Mouse (Mus musculus) left cerebral cortex, adult 2 months (tissue): ENCODE results near the gene Plekha6. TPM values are rescaled to one million over a fixed set of nuclear protein-coding genes. Genes with fewer than 3 reads are reported as not detected.
A peak's percentile ranks its signal among the peaks of the same experiment; 100 is the strongest.

Experiments used
- DNase-seq, 2 experiments: peaks; one replicate each; pipeline ENCODE4 v3.0.0; 2021 to 2022; ENCODE audit warnings: low spot score in 2 of 2, mixed read lengths in 1 of 2; ENCODE audit errors: extremely low spot score in 1 of 2
- H3K27ac ChIP-seq: fragments of 200-600 bp; 2 replicates; pipeline ENCODE4 v1.8.1; 2022
- H3K4me3 ChIP-seq: fragments of 200-600 bp; 2 replicates; pipeline ENCODE4 v1.8.1; 2022
- CTCF ChIP-seq: fragments of 200-600 bp; IDR thresholded peaks from 2 replicates; pipeline ENCODE4 v1.8.1; 2022; ENCODE audit warnings: antibody characterized with exemption, mild to moderate bottlenecking, moderate library complexity
- intact Hi-C: fragments of 180-260 bp; cut with DNase I; formaldehyde crosslinking; loops from one replicate; pipeline ENCODE4 v1.15.1; 2025
- total RNA-seq, 2 experiments: library from RNA; stranded (reverse); gene quantifications; 2 replicates each; pipeline ENCODE4 v1.2.3; 2021

Gene Plekha6
- total RNA-seq, 2 experiments from 2014 or later: 94.2 to 96.3 TPM

DNA sequence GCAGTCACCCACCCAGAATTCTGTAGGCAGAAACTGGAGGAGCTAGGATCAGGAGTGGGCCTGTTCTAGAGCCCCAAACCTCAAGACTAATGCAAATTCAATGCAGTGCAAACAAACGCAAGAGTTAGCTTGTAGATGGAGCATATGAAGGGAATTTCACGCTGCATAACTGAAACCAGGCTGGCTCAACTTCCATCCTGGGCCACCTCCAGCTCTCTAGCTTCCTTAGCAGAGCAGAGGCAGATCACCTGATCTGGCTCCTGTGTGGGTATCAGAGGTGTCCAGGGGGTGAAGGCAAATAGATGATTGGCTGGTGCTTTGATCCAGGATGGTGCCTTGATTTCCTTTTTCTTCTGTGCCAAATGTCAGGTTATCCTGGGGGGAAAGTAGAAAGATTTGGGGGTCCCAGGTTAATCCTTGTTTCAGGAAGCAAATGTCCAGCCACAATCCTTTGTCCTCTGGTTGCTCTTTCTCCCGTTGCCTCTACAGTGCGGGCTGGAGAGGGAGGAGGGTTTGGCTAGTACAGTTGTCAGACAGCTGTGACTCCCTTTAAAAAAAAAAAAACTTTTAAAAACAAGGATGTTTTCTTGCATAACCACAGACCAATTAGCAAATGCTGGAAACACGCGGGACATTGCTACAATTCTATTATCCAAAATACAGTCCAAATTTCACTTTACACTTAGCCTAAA, 75.3 kb downstream of the Plekha6 start:
- intact Hi-C loops: loop anchor here (5.0 kb wide), 1 partner anchor 128 kb away; no protein-coding TSS in a partner anchor
- peak in 1 of 2 experiments; percentile 33 for DNase-seq
- Histone ChIP-seq H3K27ac (peak overlapping the region; percentile 65; the same call in 1 of the 2 replicates), H3K4me3 (no peak overlapping the region)
- no peak for TF ChIP-seq CTCF

- intact Hi-C loops: loop anchor here (5.0 kb wide), 1 partner anchor 128 kb away; no protein-coding TSS in a partner anchor
- Histone ChIP-seq H3K4me3 (no peak overlapping the region), H3K27ac (peak overlapping the region; percentile 24; the same call in 1 of the 2 replicates)
- DNase-seq: no peak
- TF ChIP-seq CTCF: no peak
Observed at GRCm38 (mm10) chr1:133239813-133240160, 75.8 kb downstream of the Plekha6 start.

- TF ChIP-seq CTCF: no peak
- intact Hi-C loops: no loop called here
- DNase-seq: no peak
- Histone ChIP-seq H3K4me3 (no peak overlapping the region), H3K27ac (no peak overlapping the region)
Observed at GRCm38 (mm10) chr1:133240881-133241280, 76.9 kb downstream of the Plekha6 start.

DNA sequence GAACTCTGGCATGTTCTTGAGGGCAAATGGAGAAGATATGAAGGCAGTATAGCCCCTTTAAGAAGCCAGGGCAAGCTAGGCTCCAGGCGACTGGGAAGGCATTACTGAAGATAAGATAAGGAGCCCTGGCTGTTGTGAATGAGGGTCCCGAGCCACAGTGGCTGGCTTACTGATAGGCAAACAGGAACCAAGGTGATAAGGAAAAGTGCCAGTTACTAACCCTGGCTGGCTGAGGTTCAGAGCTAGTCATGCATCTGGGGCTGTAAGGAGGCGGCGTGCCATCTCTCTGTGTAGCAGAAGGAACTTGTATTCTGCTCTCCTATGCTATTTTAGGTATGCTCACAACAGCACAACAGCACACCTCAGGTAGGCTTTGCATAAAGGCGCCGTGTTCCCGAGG, 80.7 kb downstream of the Plekha6 start:
- Histone ChIP-seq H3K4me3 (no peak overlapping the region), H3K27ac (no peak overlapping the region)
- TF ChIP-seq CTCF: no peak
- intact Hi-C loops: no loop called here
- no peak for DNase-seq

- Histone ChIP-seq H3K27ac (no peak overlapping the region), H3K4me3 (no peak overlapping the region)
- DNase-seq: peak in 1 of 2 experiments; percentile 41
- no peak for TF ChIP-seq CTCF
- intact Hi-C loops: no loop called here
Observed at GRCm38 (mm10) chr1:133245690-133246619, 81.9 kb downstream of the Plekha6 start.

DNA sequence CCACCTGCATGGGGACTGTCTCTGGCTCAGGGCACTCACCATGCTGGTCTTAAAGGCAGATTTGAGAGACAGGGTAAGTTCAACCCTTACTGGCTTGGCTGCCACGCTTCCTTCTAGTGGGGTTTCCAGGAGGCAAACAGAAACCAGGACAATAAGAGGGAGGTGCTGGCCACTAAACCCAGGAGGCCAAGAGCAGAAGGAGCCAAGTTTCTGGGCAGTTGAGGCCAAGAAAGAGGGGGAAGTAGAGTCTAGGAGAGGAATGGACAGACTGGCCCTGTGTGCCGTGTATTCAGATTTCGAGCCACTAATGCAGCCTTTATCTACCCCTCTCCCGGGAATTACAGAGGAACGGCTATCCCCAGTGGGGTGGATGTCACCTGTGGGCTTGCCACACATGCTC, 83.2 kb downstream of the Plekha6 start:
- no peak for TF ChIP-seq CTCF
- H3K27ac ChIP-seq: no peak overlapping the region
- intact Hi-C loops: no loop called here

DNA sequence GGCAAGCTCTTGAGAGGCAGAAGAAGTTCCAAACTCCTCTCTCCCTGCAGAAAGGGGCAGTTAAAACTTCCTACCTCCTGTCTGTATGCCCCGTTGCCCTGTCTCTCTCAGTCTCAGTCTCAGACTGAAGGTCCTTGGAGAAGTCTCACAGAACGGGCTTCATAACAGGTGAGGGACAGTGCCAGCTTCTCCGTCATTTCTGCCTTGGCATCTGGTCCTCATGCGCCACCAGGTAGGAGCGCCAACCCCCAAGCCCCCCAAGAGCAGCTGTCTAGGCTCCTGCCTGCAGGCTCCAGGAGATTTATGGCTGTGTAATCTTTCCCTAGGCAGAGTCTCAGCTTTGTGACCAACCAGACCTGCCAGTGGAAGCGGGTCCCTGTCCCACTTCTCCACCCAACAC, 86.8 kb downstream of the Plekha6 start:
- no peak for TF ChIP-seq CTCF
- H3K27ac ChIP-seq: no peak overlapping the region
- no peak for DNase-seq
- intact Hi-C loops: no loop called here
- H3K4me3 ChIP-seq: no peak overlapping the region

More for the DNA sequence above, 83.2 kb downstream of the Plekha6 start:
- no peak for DNase-seq
- H3K4me3 ChIP-seq: no peak overlapping the region

GRCm38 (mm10) chr1:133251625-133252034, 87.6 kb downstream of the Plekha6 start:
- H3K4me3 ChIP-seq: no peak overlapping the region
- TF ChIP-seq CTCF: no peak
- intact Hi-C loops: no loop called here
- no peak for DNase-seq
- no peak overlapping the region for H3K27ac ChIP-seq

DNA sequence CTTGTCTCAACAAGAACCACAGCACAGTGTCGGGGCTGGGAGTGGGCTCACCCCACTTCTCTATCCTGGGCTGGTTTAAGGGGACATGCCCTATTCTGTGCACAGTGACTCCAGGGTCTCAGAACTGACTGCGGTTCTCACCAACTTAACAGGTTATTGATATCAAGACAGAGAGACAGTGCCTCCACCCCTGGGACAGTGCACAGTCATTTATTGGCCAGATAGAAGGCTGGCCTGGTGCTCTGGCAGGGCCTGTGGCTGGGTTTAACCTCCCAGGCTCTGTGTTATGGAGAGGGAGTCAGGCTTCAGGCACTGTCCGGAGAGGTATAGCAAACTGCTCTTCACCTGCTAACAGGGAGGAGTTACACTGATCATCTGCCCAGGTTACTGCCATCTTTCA, 88.2 kb downstream of the Plekha6 start:
- DNase-seq: no peak
- TF ChIP-seq CTCF: no peak

DNA sequence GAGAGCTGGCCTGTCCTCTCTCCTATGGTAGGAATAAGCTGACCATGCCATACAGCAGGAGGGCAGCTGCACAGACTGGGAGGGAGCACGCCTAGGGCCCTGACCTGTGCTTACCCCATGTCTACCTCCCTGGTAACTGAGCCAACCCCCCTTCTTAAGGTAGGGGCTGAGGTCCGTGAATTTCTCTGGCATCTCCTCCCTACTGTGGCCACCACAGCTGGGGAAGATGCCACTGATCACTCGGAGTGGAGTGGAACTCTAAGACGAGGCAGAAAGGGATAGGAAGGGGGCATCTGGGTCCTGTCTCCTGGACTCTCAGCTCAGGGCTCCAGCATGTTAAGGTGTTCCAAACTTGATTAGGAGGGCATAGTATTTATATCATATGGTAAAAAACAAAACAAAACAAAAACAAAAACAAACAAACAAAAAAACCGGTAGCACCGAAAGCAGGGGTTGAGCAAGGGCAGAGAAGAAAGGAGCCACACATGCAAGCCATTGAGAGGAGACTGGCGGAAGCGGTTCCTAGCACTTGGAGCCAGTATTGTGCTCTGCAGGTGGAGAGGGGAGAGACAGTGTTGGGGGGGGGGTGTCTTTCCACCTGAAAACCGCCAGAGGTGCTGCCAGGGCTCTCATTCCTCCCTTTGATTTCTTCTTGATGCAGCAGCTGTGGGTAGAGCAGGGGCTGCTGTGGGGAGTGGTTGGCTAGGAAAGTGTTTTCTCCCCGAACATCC, 89.0 kb downstream of the Plekha6 start:
- Histone ChIP-seq H3K27ac (no peak overlapping the region), H3K4me3 (no peak overlapping the region)
- DNase-seq: no peak
- TF ChIP-seq CTCF: no peak
- intact Hi-C loops: no loop called here

More for the DNA sequence above, 88.2 kb downstream of the Plekha6 start:
- H3K4me3 ChIP-seq: no peak overlapping the region
- intact Hi-C loops: no loop called here
- H3K27ac ChIP-seq: no peak overlapping the region

DNA sequence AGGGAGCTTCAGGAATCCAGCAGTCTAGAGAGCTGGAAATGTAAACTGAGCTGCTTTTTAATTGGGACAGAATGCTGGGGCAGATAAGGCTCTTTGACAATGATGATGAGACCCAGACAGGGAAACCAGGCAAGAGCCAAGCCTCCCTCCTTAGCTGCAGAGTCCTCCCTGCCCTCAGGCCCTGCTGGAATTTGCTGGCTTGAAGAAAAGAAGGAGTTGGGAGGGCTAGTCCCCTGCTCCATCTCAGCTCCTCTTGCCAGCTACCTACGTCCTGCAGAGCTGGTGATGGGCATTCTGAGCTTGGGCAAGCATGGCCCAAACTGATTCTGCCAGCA, 89.5 kb downstream of the Plekha6 start:
- DNase-seq: no peak
- TF ChIP-seq CTCF: no peak
- intact Hi-C loops: no loop called here
- no peak overlapping the region for H3K4me3 ChIP-seq
- no peak overlapping the region for H3K27ac ChIP-seq

DNA sequence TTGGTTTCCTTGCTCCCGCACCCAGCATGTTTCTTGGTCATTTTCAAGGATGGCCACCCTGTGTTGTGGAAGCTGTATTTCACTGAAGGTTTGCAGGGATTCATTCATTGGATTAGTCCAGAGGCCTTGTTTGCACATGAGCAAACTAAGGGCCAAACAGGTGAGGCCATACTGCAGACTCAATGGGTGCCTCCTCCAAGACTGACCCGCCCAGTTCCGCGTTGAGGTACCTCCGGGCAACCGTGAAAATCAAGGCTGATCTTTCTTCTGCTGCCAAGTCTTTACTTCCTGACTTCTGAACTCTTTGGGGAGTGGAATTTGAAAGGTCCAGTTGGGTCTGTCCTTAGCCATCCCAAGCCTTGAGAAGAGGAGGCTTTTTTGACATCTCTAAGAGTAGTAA, 90.2 kb downstream of the Plekha6 start:
- no peak overlapping the region for H3K27ac ChIP-seq
- no peak overlapping the region for H3K4me3 ChIP-seq
- DNase-seq: no peak
- no peak for TF ChIP-seq CTCF
- intact Hi-C loops: no loop called here
